Mouse (Mus musculus): ENCODE measurements around the gene Rasl12. TPM values are rescaled to one million over a fixed set of nuclear protein-coding genes. Genes with fewer than 3 reads are reported as not detected.

The Rasl12 gene
- total RNA-seq, 2 experiments from 2014 or later, result 6.4 to 8.8 TPM

GRCm38 (mm10) chr9:65430921-65431320, 32.6 kb downstream of the Rasl12 start:
- intact Hi-C loops (cut with DNase I), result loop anchor here (10.0 kb wide), 1 partner anchor 154 kb away; the partner anchor contains the start of genes Pif1 and Plekho2
- no peak for DNase-seq (ENCODE audit: low spot score)

- intact Hi-C loops (cut with DNase I), result loop anchor here (1.0 to 10.0 kb wide), 3 partner anchors 39 to 153 kb away; partner anchors contain the start of genes Pif1 and Plekho2
- peak; percentile 53 for DNase-seq (ENCODE audit: low spot score)
Measured at GRCm38 (mm10) chr9:65432236-65432635, 33.9 kb downstream of the Rasl12 start.

GRCm38 (mm10) chr9:65434140-65434539, 35.8 kb downstream of the Rasl12 start:
- intact Hi-C loops (cut with DNase I), result loop anchor here (10.0 kb wide), 1 partner anchor 151 kb away; the partner anchor contains the start of genes Pif1 and Plekho2

GRCm38 (mm10) chr9:65435211-65435610, 36.9 kb downstream of the Rasl12 start:
- intact Hi-C loops (cut with DNase I), result loop anchor here (10.0 kb wide), 1 partner anchor 150 kb away; the partner anchor contains the start of genes Pif1 and Plekho2

More at GRCm38 (mm10) chr9:65434140-65434539, 35.8 kb downstream of the Rasl12 start:
- DNase-seq (ENCODE audit: low spot score), result no peak

GRCm38 (mm10) chr9:65435671-65436301, 37.5 kb downstream of the Rasl12 start, which contains the start of gene Mtfmt:
Gene Mtfmt (plus strand): TSS chr9:65435782.
- intact Hi-C loops (cut with DNase I), result loop anchor here (10.0 kb wide), 1 partner anchor 149 kb away; the partner anchor contains the start of genes Pif1 and Plekho2
- DNase-seq (ENCODE audit: low spot score), result peak; percentile 85

More at GRCm38 (mm10) chr9:65435211-65435610, 36.9 kb downstream of the Rasl12 start:
- DNase-seq (ENCODE audit: low spot score), result no peak

GRCm38 (mm10) chr9:65444692-65445091, 46.4 kb downstream of the Rasl12 start:
- no peak for DNase-seq (ENCODE audit: low spot score)

GRCm38 (mm10) chr9:65447951-65448350, 49.6 kb downstream of the Rasl12 start:
- intact Hi-C loops (cut with DNase I), result no loop called here

More at GRCm38 (mm10) chr9:65444692-65445091, 46.4 kb downstream of the Rasl12 start:
- intact Hi-C loops (cut with DNase I), result no loop called here

GRCm38 (mm10) chr9:65458975-65459374, 60.7 kb downstream of the Rasl12 start:
- intact Hi-C loops (cut with DNase I), result no loop called here
- no peak for DNase-seq (ENCODE audit: low spot score)

More at GRCm38 (mm10) chr9:65447951-65448350, 49.6 kb downstream of the Rasl12 start:
- DNase-seq (ENCODE audit: low spot score), result no peak

GRCm38 (mm10) chr9:65460198-65460597, 61.9 kb downstream of the Rasl12 start:
- no peak for DNase-seq (ENCODE audit: low spot score)
- intact Hi-C loops (cut with DNase I), result loop anchor here (5.0 kb wide), 1 partner anchor 117 kb away; no protein-coding TSS in a partner anchor

GRCm38 (mm10) chr9:65460732-65461442, 62.6 kb downstream of the Rasl12 start, which contains the start of gene Spg21:
Gene Spg21 (plus strand): TSS chr9:65460947.
- intact Hi-C loops (cut with DNase I), result loop anchor here (5.0 kb wide), 1 partner anchor 116 kb away; no protein-coding TSS in a partner anchor
- DNase-seq (ENCODE audit: low spot score), result peak; percentile 92

- DNase-seq (ENCODE audit: low spot score), result no peak
- intact Hi-C loops (cut with DNase I), result loop anchor here (5.0 kb wide), 1 partner anchor 115 kb away; no protein-coding TSS in a partner anchor
Measured at GRCm38 (mm10) chr9:65462544-65462943, 64.2 kb downstream of the Rasl12 start.

GRCm38 (mm10) chr9:65464161-65464560, 65.9 kb downstream of the Rasl12 start:
- DNase-seq (ENCODE audit: low spot score), result no peak
- intact Hi-C loops (cut with DNase I), result loop anchor here (5.0 kb wide), 1 partner anchor 113 kb away; no protein-coding TSS in a partner anchor

Other genes with a start within 250 kb of the Rasl12 start
- 1 to 10 TPM; 4.2 TPM for gene Parp16, start 203.2 kb upstream of the Rasl12 start, total RNA-seq (2021)
- 1 to 10 TPM; 4.8 to 6.6 TPM for gene Cilp, start 133.3 kb upstream of the Rasl12 start, total RNA-seq (2021)
- gene Clpx, start 104.2 kb upstream of the Rasl12 start, total RNA-seq (2021), result 100 to 1,000 TPM; 101 to 106 TPM
- gene Pdcd7, start 52.4 kb upstream of the Rasl12 start, total RNA-seq (2021), result 10 to 100 TPM; 11.5 to 12.6 TPM
- under 1 TPM; 0.20 to 0.39 TPM for gene Ubap1l, start 37.5 kb upstream of the Rasl12 start, total RNA-seq (2021)
- 1 to 10 TPM; 2.6 to 3.1 TPM for gene Kbtbd13, start 6.9 kb upstream of the Rasl12 start, total RNA-seq (2021)
- gene Slc51b, start 24.4 kb downstream of the Rasl12 start, total RNA-seq (2021), result not detected
- 1 to 10 TPM; 5.7 to 6.4 TPM for gene Mtfmt, start 37.3 kb downstream of the Rasl12 start, total RNA-seq (2021)
- 10 to 100 TPM; 10.6 to 13.1 TPM for gene Spg21, start 62.4 kb downstream of the Rasl12 start, total RNA-seq (2021)
- gene Ankdd1a, start 121.7 kb downstream of the Rasl12 start, total RNA-seq (2021), result not detected
- gene Plekho2, start 181.5 kb downstream of the Rasl12 start, total RNA-seq (2021), result 10 to 100 TPM; 12.9 to 13.2 TPM
- gene Pif1, start 188.7 kb downstream of the Rasl12 start, total RNA-seq (2021), result not detected
- 10 to 100 TPM; 37.1 to 39.3 TPM for gene Rbpms2, start 231.1 kb downstream of the Rasl12 start, total RNA-seq (2021)

Data from heart, postnatal 25 days (tissue).